8 mouse cellular contexts compared by ENCODE assay signal in genomic region chr11:100524987-100525630, GRCm38 (mm10). TPM values are rescaled to one million over a fixed set of nuclear protein-coding genes. Genes with fewer than 3 reads are reported as not detected.
DNase-seq lines count a peak whose midpoint lies in the region; ATAC-seq and TF ChIP-seq lines count a peak whose summit lies in the region.

No protein-coding gene starts in this region.

- H3K9ac ChIP-seq in kidney, embryonic 16.5 days (replicated peaks; ENCODE audit: low read length): peak overlapping the region; percentile 87
- no peak overlapping the region for H3K9ac ChIP-seq in heart, postnatal 0 days (replicated peaks; ENCODE audit: low read depth, low read length)
- H3K9ac ChIP-seq in neural tube, embryonic 15.5 days (replicated peaks): no peak overlapping the region; the same call in 1 of the 2 replicates

- H3K4me1 ChIP-seq in kidney, embryonic 16.5 days (ENCODE audit: insufficient read depth, low read length): peaks cover 40% of the 10 kb centered on the region
- peaks cover 22% of the 10 kb centered on the region; the same call in 1 of the 2 replicates for H3K4me1 ChIP-seq in heart, postnatal 0 days (ENCODE audit: control insufficient read depth, insufficient read depth)
- H3K4me1 ChIP-seq in neural tube, embryonic 15.5 days: peaks cover 47% of the 10 kb centered on the region

- H3K27ac ChIP-seq in kidney, embryonic 16.5 days (ENCODE audit: low read length): no peak overlapping the region
- H3K27ac ChIP-seq in heart, postnatal 0 days (ENCODE audit: low read depth): no peak overlapping the region
- H3K27ac ChIP-seq in neural tube, embryonic 15.5 days (replicated peaks): no peak overlapping the region

- TF ChIP-seq EP300 in heart, postnatal 0 days (IDR thresholded peaks at IDR 0.05; ENCODE audit: low read depth): no peak

- ATAC-seq in kidney, embryonic 16.5 days (ENCODE audit: low FRiP score, low TSS enrichment): no peak
- no peak for ATAC-seq in heart, postnatal 0 days (ENCODE audit: insufficient read depth, low read depth)
- ATAC-seq in neural tube, embryonic 15.5 days (ENCODE audit: low FRiP score): no peak

- no peaks in the 10 kb centered on the region for H3K9me3 ChIP-seq in kidney, embryonic 16.5 days (ENCODE audit: low read length)
- H3K9me3 ChIP-seq in heart, postnatal 0 days (replicated peaks; ENCODE audit: control insufficient read depth, low read length): no peaks in the 10 kb centered on the region
- no peaks in the 10 kb centered on the region for H3K9me3 ChIP-seq in neural tube, embryonic 15.5 days (replicated peaks)

- peaks cover 25% of the 10 kb centered on the region for H3K36me3 ChIP-seq in kidney, embryonic 16.5 days (ENCODE audit: insufficient read depth, low read length)
- peaks cover 39% of the 10 kb centered on the region for H3K36me3 ChIP-seq in heart, postnatal 0 days (replicated peaks; ENCODE audit: control insufficient read depth, insufficient read depth, low read length)
- peaks cover 40% of the 10 kb centered on the region for H3K36me3 ChIP-seq in neural tube, embryonic 15.5 days

- DNase-seq in kidney, adult 11 months: no peak
- no peak for DNase-seq in heart, postnatal 0 days (ENCODE audit: low spot score)
- DNase-seq in lung, adult 18-20 months: peak; percentile 53 to 68
- no peak for DNase-seq in layer of hippocampus, adult 11-12 months (ENCODE audit: low spot score)
- DNase-seq in layer of hippocampus, postnatal 25 days (ENCODE audit: extremely low spot score in 1 of 2, low spot score in 1 of 2): no peak
- no peak for DNase-seq in embryo, embryonic 9.5 days (ENCODE audit: extremely low spot score)

- peak overlapping the region; percentile 86 for H3K4me2 ChIP-seq in kidney, embryonic 16.5 days (replicated peaks; ENCODE audit: low read depth, low read length)
- 0 out of 2 replicates have a peak overlapping the region, but pooled peaks have one; percentile 6 for H3K4me2 ChIP-seq in heart, postnatal 0 days (ENCODE audit: low read depth, low read length)
- peak overlapping the region; percentile 83 for H3K4me2 ChIP-seq in neural tube, embryonic 15.5 days

- no peak for TF ChIP-seq CTCF in heart, postnatal 0 days (IDR thresholded peaks at IDR 0.05; ENCODE audit: low read depth)

- H3K4me3 ChIP-seq in kidney, embryonic 16.5 days (ENCODE audit: low read length): peak overlapping the region; percentile 67
- H3K4me3 ChIP-seq in heart, postnatal 0 days (ENCODE audit: low read depth, low read length): no peak overlapping the region
- H3K4me3 ChIP-seq in neural tube, embryonic 15.5 days (replicated peaks): peak overlapping the region; percentile 88

- no peaks in the 10 kb centered on the region for H3K27me3 ChIP-seq in kidney, embryonic 16.5 days (ENCODE audit: insufficient read depth, low read length)
- no peaks in the 10 kb centered on the region for H3K27me3 ChIP-seq in heart, postnatal 0 days (ENCODE audit: control insufficient read depth, insufficient read depth, low read length)
- no peaks in the 10 kb centered on the region for H3K27me3 ChIP-seq in neural tube, embryonic 15.5 days (replicated peaks)

- 41% methylated on average over 11 of the region's 11 CpGs for WGBS in kidney, embryonic 16.5 days
- 61% methylated on average over 11 of the region's 11 CpGs for WGBS in heart, postnatal 0 days
- WGBS in neural tube, embryonic 15.5 days: 52% methylated on average over 11 of the region's 11 CpGs

RNA-seq across cellular contexts. Expression of gene Acly, which starts 2.7 kb away (rescaled TPM):
- 173 and 179 TPM in 2 replicates for polyA plus RNA-seq in kidney, embryonic 16.5 days (2015; fragmentation: Nextera tagmentation; extraction: Ambion mirVana)
- 68.4 and 75.6 TPM in 2 replicates for total RNA-seq in heart, postnatal 0 days (2014; rRNA removed; ENCODE audit: low replicate concordance)
- 32.3 and 35.5 TPM in 2 replicates for polyA plus RNA-seq in heart, postnatal 0 days (2015; fragmentation: Nextera tagmentation; extraction: Ambion mirVana)
- 213 and 218 TPM in 2 replicates for polyA plus RNA-seq in neural tube, embryonic 15.5 days (2015; fragmentation: Nextera tagmentation; extraction: Ambion mirVana)
- 100 to 1,000 TPM; 107 to 112 TPM for total RNA-seq in layer of hippocampus, postnatal 25 days (2021)

RNA-seq across cellular contexts. Expression of gene Ttc25, which starts 20.3 kb away (rescaled TPM):
- 1.0 and 1.1 TPM in 2 replicates for polyA plus RNA-seq in kidney, embryonic 16.5 days (2015; fragmentation: Nextera tagmentation; extraction: Ambion mirVana)
- total RNA-seq in heart, postnatal 0 days (2014; rRNA removed; ENCODE audit: low replicate concordance): 0.23 and 0.39 TPM in 2 replicates
- 0.37 TPM in 2 replicates for polyA plus RNA-seq in heart, postnatal 0 days (2015; fragmentation: Nextera tagmentation; extraction: Ambion mirVana)
- polyA plus RNA-seq in neural tube, embryonic 15.5 days (2015; fragmentation: Nextera tagmentation; extraction: Ambion mirVana): 1.2 and 2.1 TPM in 2 replicates
- total RNA-seq in layer of hippocampus, postnatal 25 days (2021): 1 to 10 TPM in 1 of 2 experiments, under 1 TPM in 1; 0.54 to 1.2 TPM

RNA-seq across cellular contexts. Expression of gene Cnp, which starts 49.6 kb away (rescaled TPM):
- 30.1 and 33.6 TPM in 2 replicates for polyA plus RNA-seq in kidney, embryonic 16.5 days (2015; fragmentation: Nextera tagmentation; extraction: Ambion mirVana)
- 10.8 and 28.3 TPM in 2 replicates for total RNA-seq in heart, postnatal 0 days (2014; rRNA removed; ENCODE audit: low replicate concordance)
- polyA plus RNA-seq in heart, postnatal 0 days (2015; fragmentation: Nextera tagmentation; extraction: Ambion mirVana): 11.5 and 12.4 TPM in 2 replicates
- 62.0 and 74.6 TPM in 2 replicates for polyA plus RNA-seq in neural tube, embryonic 15.5 days (2015; fragmentation: Nextera tagmentation; extraction: Ambion mirVana)
- 100 to 1,000 TPM; 365 to 435 TPM for total RNA-seq in layer of hippocampus, postnatal 25 days (2021)

RNA-seq across cellular contexts. Expression of gene Klhl11, which starts 52.6 kb away (rescaled TPM):
- 8.4 and 10.1 TPM in 2 replicates for polyA plus RNA-seq in kidney, embryonic 16.5 days (2015; fragmentation: Nextera tagmentation; extraction: Ambion mirVana)
- 10.3 and 16.6 TPM in 2 replicates for total RNA-seq in heart, postnatal 0 days (2014; rRNA removed; ENCODE audit: low replicate concordance)
- polyA plus RNA-seq in heart, postnatal 0 days (2015; fragmentation: Nextera tagmentation; extraction: Ambion mirVana): 4.6 and 5.3 TPM in 2 replicates
- polyA plus RNA-seq in neural tube, embryonic 15.5 days (2015; fragmentation: Nextera tagmentation; extraction: Ambion mirVana): 9.1 and 10.1 TPM in 2 replicates
- 100 to 1,000 TPM; 106 to 113 TPM for total RNA-seq in layer of hippocampus, postnatal 25 days (2021)

Comparison
In these comparisons a context has a peak if more than half of its experiments do, and no peak if none do; other contexts are left out.
1. H3K4me2 ChIP-seq: peak in every context shown above with its lines; median percentile 86 in kidney, embryonic 16.5 days; 83 in neural tube, embryonic 15.5 days; 6 in heart, postnatal 0 days.
2. DNase-seq: peak in lung, adult 18-20 months (2 of 2); none in kidney, adult 11 months (single experiment), heart, postnatal 0 days (single experiment), layer of hippocampus, adult 11-12 months (single experiment), layer of hippocampus, postnatal 25 days (0 of 2) and embryo, embryonic 9.5 days (single experiment).